Mouse (Mus musculus): ENCODE measurements around the gene Gm28729.

Gm28729 gene

DNA sequence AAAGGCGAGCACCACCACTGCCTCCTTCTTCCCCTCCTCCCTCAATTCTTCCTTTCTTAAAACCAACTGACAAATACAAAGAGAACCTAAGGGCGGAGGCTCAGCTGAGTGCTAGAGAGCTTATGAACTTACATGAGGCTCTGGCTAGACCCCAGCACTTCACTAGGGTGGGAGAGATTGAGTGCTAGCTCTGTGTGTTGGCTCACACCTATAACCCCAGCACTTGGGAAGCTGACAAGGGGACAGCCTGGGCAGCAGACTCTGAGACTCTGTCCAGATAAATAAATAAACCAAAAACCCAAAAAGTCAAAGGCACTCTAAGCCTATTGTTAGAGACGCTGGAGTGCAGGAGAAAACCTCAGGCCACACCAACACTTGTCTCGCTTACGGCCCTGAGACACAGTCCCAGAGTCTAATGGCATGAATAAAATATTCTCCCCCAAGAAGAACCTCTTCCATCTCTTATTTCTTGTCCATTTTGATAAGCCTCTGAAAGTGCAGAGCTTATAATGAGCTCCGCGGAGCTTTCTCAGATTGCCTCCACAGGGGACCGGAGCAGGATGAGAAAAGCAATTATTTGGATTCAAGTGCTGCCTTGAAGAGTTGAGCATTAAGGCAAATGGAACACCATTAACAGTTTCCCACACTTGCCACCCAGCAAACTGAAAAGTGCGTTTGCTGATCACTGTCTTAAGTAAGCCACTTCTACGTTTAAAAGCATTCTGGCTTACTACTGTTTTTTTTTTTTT lies 64.8 kb downstream of the Gm28729 start:
- DNase-seq: no peak

DNA sequence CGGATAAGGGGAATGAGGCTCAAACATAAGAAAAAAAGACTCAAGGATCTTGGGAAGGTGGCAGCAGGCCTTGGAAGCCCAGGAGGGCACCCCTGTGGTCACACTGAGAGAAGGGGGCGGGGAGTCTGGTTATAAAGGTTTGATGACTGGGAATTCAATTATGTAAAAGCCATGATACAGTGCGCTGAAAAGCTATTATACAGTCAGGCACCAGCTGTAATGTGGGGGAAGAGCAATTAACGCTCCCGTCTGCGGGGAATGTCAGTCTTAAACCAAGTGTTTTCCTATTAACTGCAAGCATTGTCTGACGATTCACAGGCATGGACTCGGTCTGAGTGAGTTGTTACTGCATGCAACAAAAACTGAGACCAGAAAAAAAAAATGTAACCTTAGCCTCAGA lies 69.4 kb downstream of the Gm28729 start:
- no peak for DNase-seq

GRCm38 (mm10) chr9:96452956-96453355 lies 72.1 kb downstream of the Gm28729 start:
- no peak for DNase-seq

DNA sequence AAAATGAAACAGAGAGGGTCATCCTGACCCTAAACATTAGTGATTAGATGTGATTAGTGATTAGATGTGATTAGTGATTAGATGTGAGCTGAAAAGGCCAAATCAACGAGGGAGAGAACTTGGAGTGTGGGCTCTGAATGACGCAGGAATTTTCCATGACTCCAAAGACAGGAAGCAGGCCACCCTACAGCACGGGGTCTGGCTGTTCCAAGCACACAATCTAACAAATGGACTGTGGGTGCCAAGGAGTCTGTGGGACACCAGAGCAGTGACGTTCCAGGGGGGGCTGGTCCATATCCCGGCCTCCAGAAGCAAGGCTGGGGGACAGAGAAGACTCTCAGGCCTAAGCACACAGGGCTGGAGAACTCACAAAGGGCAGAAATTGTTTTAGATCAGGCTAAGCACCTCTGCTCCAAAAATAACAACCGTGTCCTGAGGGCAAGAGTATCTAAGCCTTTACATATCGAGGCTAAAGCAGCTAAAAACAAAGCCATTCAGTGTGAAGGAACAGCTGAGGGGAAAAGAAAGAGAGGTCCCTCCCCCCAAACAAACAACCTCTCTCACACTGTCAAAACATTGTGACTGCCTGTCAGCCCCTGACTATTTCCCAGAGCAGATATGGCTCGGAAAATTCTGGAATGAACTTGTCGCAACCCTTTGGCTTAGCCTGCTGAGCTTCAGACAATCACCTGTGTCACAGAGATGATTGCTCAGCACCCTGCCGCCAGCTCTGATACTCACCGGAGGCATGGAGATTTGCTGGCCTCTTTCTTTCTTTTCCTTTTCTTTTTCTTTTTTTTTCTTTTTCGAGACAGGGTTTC lies 74.0 kb downstream of the Gm28729 start:
- DNase-seq: peak; percentile 39

DNA sequence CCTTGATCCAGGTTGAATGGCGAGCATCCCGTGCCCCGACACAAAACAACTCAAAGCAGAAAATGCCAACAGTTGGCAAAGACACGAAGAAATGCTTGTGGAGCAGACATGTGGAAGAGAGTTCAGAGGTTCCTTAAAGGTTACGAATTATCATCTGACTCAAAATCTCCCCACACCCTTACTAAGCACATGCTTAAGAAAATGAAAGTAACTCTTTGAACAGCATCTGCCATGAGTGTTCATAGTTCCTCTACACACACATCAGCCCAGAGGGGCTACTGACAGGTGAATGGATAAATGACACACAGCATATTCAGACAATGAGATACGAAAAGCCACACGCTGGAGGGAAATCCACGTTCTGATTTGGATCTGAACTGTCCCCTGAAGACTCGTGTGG lies 75.5 kb downstream of the Gm28729 start:
- no peak for DNase-seq

GRCm38 (mm10) chr9:96445351-96445750 lies 79.7 kb downstream of the Gm28729 start:
- no peak for DNase-seq

DNA sequence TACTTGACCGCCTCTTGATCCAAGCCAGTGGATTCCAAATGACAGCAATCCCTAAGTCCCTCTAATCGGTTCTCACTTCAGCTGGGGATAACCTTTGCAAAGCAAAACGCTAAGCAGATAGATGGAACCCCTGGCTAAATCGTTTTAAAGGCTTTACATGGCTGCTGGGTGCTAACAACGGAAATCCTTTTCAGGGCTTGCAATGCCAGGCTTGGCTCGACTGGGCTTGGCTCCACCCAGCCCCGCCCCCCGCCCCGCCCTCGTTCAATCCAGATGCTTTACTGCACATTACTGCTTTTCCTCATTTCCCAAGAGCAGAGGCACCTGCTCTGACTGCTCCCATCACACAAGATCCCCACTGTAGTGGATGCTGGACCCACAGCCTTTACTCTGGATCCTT lies 83.0 kb downstream of the Gm28729 start:
- DNase-seq: no peak

DNA sequence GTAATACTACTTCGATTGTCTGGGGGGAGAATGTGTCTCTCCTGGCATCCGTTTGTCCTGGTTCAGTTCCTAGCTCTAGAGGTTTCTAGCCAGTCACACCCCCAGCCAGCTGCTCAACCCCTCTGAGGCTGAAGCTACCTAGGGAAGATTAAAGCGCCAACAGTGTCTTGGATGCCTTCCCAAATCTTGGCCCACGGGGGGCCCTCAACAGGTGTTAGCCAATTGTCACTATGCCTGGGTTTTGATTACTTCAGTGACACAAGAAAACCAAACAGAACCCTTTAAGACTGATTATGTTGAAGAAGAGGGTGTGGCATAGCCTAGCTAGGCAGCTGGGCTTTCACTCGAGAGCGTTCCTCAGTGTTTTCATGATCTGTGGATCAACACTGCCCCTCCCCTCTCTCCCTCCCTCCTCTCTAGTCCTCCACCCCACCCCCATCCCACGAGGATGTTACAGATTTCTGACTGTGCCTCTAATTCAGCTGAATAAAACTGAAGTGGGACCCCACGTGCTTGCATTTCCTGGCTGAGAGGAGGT lies 86.7 kb downstream of the Gm28729 start:
- peak; percentile 65 for DNase-seq

- peak; percentile 83 for DNase-seq
Measured at GRCm38 (mm10) chr9:96437805-96438333, 87.2 kb downstream of the Gm28729 start.

- DNase-seq: peak; percentile 50
Measured at GRCm38 (mm10) chr9:96436901-96437804, 87.9 kb downstream of the Gm28729 start.
